Mouse (Mus musculus) WW6 (cell line): ENCODE measurements around the gene B3gnt2.

Experiments
- DNase-seq: peaks from one replicate; pipeline ENCODE4 v3.0.0-alpha.2; 2013; ENCODE audit warnings: low read depth, low spot score

The B3gnt2 gene

GRCm38 (mm10) chr11:22815143-22815542 is 45.6 kb downstream of the B3gnt2 start:
- DNase-seq = no peak

GRCm38 (mm10) chr11:22813921-22814704 is 46.6 kb downstream of the B3gnt2 start:
- DNase-seq = no peak

GRCm38 (mm10) chr11:22813427-22813826 is 47.3 kb downstream of the B3gnt2 start:
- DNase-seq = no peak

GRCm38 (mm10) chr11:22811413-22811812 is 49.3 kb downstream of the B3gnt2 start:
- DNase-seq = no peak

GRCm38 (mm10) chr11:22809465-22810096 is 51.2 kb downstream of the B3gnt2 start:
- DNase-seq = no peak

- no peak for DNase-seq
Observed at GRCm38 (mm10) chr11:22808040-22808439, 52.7 kb downstream of the B3gnt2 start.

- no peak for DNase-seq
Observed at GRCm38 (mm10) chr11:22805171-22805570, 55.6 kb downstream of the B3gnt2 start.

GRCm38 (mm10) chr11:22799987-22800424 is 60.8 kb downstream of the B3gnt2 start:
- DNase-seq = peak; percentile 83

- no peak for DNase-seq
Observed at GRCm38 (mm10) chr11:22798916-22799315, 61.8 kb downstream of the B3gnt2 start.

- no peak for DNase-seq
Observed at GRCm38 (mm10) chr11:22794734-22795133, 66.0 kb downstream of the B3gnt2 start.

GRCm38 (mm10) chr11:22793881-22794203 is 66.9 kb downstream of the B3gnt2 start:
- DNase-seq = no peak

GRCm38 (mm10) chr11:22793176-22793880 is 67.4 kb downstream of the B3gnt2 start:
- DNase-seq = no peak

GRCm38 (mm10) chr11:22792149-22792548 is 68.6 kb downstream of the B3gnt2 start:
- DNase-seq = no peak

- no peak for DNase-seq
Observed at GRCm38 (mm10) chr11:22791726-22792125, 69.0 kb downstream of the B3gnt2 start.

GRCm38 (mm10) chr11:22787833-22788232 is 72.9 kb downstream of the B3gnt2 start:
- no peak for DNase-seq

- DNase-seq = no peak
Observed at GRCm38 (mm10) chr11:22784477-22784876, 76.3 kb downstream of the B3gnt2 start.

- no peak for DNase-seq
Observed at GRCm38 (mm10) chr11:22782705-22783124, 78.0 kb downstream of the B3gnt2 start.

- DNase-seq = no peak
Observed at GRCm38 (mm10) chr11:22781190-22781589, 79.6 kb downstream of the B3gnt2 start.

GRCm38 (mm10) chr11:22780761-22781160 is 80.0 kb downstream of the B3gnt2 start:
- no peak for DNase-seq

- DNase-seq = no peak
Observed at GRCm38 (mm10) chr11:22779821-22780551, 80.8 kb downstream of the B3gnt2 start.

- no peak for DNase-seq
Observed at GRCm38 (mm10) chr11:22778596-22778995, 82.2 kb downstream of the B3gnt2 start.

- DNase-seq = no peak
Observed at GRCm38 (mm10) chr11:22777531-22777930, 83.2 kb downstream of the B3gnt2 start.
